Mouse (Mus musculus) CH12.LX (cell line): ENCODE measurements around the gene Lama4.

Experiments
- CHD1 ChIP-seq: IDR thresholded peaks from 2 replicates; pipeline ENCODE4 v1.6.1; 2012; ENCODE audit warnings: low read depth, low read length, improper control_type of control experiment, inconsistent platforms
- CTCF ChIP-seq, 2 experiments: IDR thresholded peaks in 1 of 2; conservative IDR thresholded peaks in 1 of 2; 2 replicates each; pipeline ENCODE4 v1.5.1; 2011 to 2012; ENCODE audit warnings: low read depth in 2 of 2, low read length in 2 of 2, improper control_type of control experiment in 1 of 2, inconsistent platforms in 1 of 2, mild to moderate bottlenecking in 1 of 2, moderate library complexity in 1 of 2
- EP300 ChIP-seq: IDR thresholded peaks from 2 replicates; pipeline ENCODE4 v1.6.1; 2011; ENCODE audit warnings: low read length, improper control_type of control experiment
- HCFC1 ChIP-seq: IDR thresholded peaks from 2 replicates; pipeline ENCODE4 v1.6.1; 2012; ENCODE audit warnings: low read depth, mild to moderate bottlenecking, inconsistent platforms, low read length, improper control_type of control experiment
- JUN ChIP-seq: IDR thresholded peaks from 2 replicates; pipeline ENCODE4 v1.6.1; 2011; ENCODE audit warnings: low read depth, mild to moderate bottlenecking, low read length, improper control_type of control experiment, moderate library complexity; ENCODE audit not compliant: insufficient read depth
- MAZ ChIP-seq: IDR thresholded peaks from 2 replicates; pipeline ENCODE4 v1.6.1; 2012; ENCODE audit warnings: low read depth, mild to moderate bottlenecking, inconsistent platforms, low read length, improper control_type of control experiment, moderate library complexity
- POLR2A ChIP-seq: IDR thresholded peaks from 2 replicates; pipeline ENCODE4 v1.6.1; 2011; ENCODE audit warnings: low read depth, mild to moderate bottlenecking, improper control_type of control experiment, low read length
- UBTF ChIP-seq: IDR thresholded peaks from 2 replicates; pipeline ENCODE4 v1.6.1; 2012; ENCODE audit warnings: low read depth, mild to moderate bottlenecking, inconsistent platforms, low read length, improper control_type of control experiment, moderate library complexity
- USF2 ChIP-seq: conservative IDR thresholded peaks from 2 replicates; pipeline ENCODE4 v1.6.1; 2011; ENCODE audit warnings: low read depth, low read length, improper control_type of control experiment
- ZC3H11A ChIP-seq: IDR thresholded peaks from 2 replicates; pipeline ENCODE4 v1.6.1; 2012; ENCODE audit warnings: low read depth, mild to moderate bottlenecking, inconsistent platforms, low read length, improper control_type of control experiment
- ZNF384 ChIP-seq: IDR thresholded peaks from 2 replicates; pipeline ENCODE4 v1.6.1; 2012; ENCODE audit warnings: low read depth, low read length, improper control_type of control experiment, inconsistent platforms

DNA sequence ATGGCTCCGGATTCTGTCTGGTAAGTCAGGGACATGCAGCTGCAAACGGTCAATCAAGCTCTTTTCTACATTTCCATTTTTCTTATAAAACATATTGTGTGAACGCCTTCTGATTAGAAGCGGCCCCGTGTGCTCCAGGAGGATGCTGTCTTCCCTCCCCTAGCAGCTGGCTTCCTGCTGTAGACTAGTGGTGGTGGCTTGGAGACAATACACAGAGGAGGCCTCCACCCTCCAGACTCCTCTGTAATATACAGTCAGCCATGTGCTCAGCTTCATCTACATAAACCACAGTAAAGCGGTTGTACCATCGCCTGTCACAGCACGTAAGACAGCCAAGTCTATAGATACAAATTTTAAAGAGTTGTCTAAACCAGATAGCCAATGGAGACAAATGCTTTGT lies 40.2 kb downstream of the Lama4 start:
- no peak for TF ChIP-seq POLR2A
- TF ChIP-seq CHD1 = no peak
- no peak for TF ChIP-seq JUN
- no peak for TF ChIP-seq ZNF384
- no peak for TF ChIP-seq HCFC1
- no peak for TF ChIP-seq USF2
- no peak for TF ChIP-seq CTCF (conservative IDR thresholded peaks at IDR 0.05 in 1 of 2, IDR thresholded peaks at IDR 0.05 in 1 of 2; ENCODE audit: low read depth in 2 of 2, low read length in 2 of 2)
- no peak for TF ChIP-seq ZC3H11A
- no peak for TF ChIP-seq EP300
- no peak for TF ChIP-seq UBTF
- no peak for TF ChIP-seq MAZ
